Mouse (Mus musculus) lung, embryonic 16.5 days (tissue): ENCODE data around the gene Mafb. TPM values are rescaled to one million over a fixed set of nuclear protein-coding genes. Genes with fewer than 3 reads are reported as not detected.

Source experiments
- ATAC-seq: fragments of 200-750 bp; cut with Nextera tagmentation; 2 replicates; pipeline ENCODE4 v1.8.0; 2017; ENCODE audit warnings: low read depth, mild to moderate bottlenecking, moderate library complexity
- H3K27ac ChIP-seq: fragments of 300-500 bp; sonication (generic); 2 replicates; pipeline ENCODE4 v1.5.1; 2014; ENCODE audit warnings: mild to moderate bottlenecking, control low read depth, low read length
- H3K27me3 ChIP-seq: fragments of 300-500 bp; sonication (generic); 2 replicates; pipeline ENCODE4 v1.6.1; 2014; ENCODE audit warnings: low read depth, low read length, mixed read lengths; ENCODE audit not compliant: control insufficient read depth, insufficient read depth
- H3K36me3 ChIP-seq: fragments of 300-500 bp; sonication (generic); 2 replicates; pipeline ENCODE4 v1.6.1; 2014; ENCODE audit warnings: low read length; ENCODE audit not compliant: control insufficient read depth, insufficient read depth
- H3K4me1 ChIP-seq: fragments of 300-500 bp; sonication (generic); replicated peaks from 2 replicates; pipeline ENCODE4 v1.6.1; 2014; ENCODE audit warnings: low read length, mixed read lengths; ENCODE audit not compliant: control insufficient read depth, insufficient read depth
- H3K4me2 ChIP-seq: fragments of 300-500 bp; sonication (generic); 2 replicates; pipeline ENCODE4 v1.6.1; 2014; ENCODE audit warnings: low read depth, low read length, control low read depth
- H3K4me3 ChIP-seq: fragments of 300-500 bp; sonication (generic); 2 replicates; pipeline ENCODE4 v1.5.1; 2014; ENCODE audit warnings: mild to moderate bottlenecking, low read length, control low read depth
- H3K9ac ChIP-seq: fragments of 300-500 bp; sonication (generic); 2 replicates; pipeline ENCODE4 v1.6.1; 2014; ENCODE audit warnings: low read length, control low read depth
- H3K9me3 ChIP-seq: fragments of 300-500 bp; sonication (generic); 2 replicates; pipeline ENCODE4 v1.6.1; 2016; ENCODE audit warnings: low read length; ENCODE audit not compliant: control insufficient read depth
- WGBS: fragments of 180-500 bp; shearing (Covaris S2); extraction: QIAGEN DNeasy Blood & Tissue Kit; methylation state at CpG from one replicate; pipeline ENCODE4 v1.1.7; 2014; 5-methylcytosine and 5-hydroxymethylcytosine counted together
- polyA plus RNA-seq: library from polyadenylated mRNA; unstranded; fragments of >200 nt; fragmentation: Nextera tagmentation; extraction: Ambion mirVana; gene quantifications from 2 replicates; pipeline ENCODE4 v1.2.1, GENCODE M21; 2015

Mafb gene
- 2.6 and 2.9 TPM in 2 replicates for polyA plus RNA-seq

GRCm38 (mm10) chr2:160366980-160367338 is at the start of gene Mafb:
Gene Mafb (minus strand): TSS chr2:160367065.
- peaks cover 76% of the 10 kb centered on the region for H3K27me3 ChIP-seq
- H3K36me3 ChIP-seq: no peaks in the 10 kb centered on the region
- H3K4me2 ChIP-seq: peak within 1 kb of the TSS; percentile 96
- H3K4me1 ChIP-seq: peaks cover 24% of the 10 kb centered on the region
- H3K9me3 ChIP-seq: no peaks in the 10 kb centered on the region
- WGBS: 1% methylated on average over 36 of the region's 37 CpGs
- peak within 1 kb of the TSS; percentile 53 for H3K4me3 ChIP-seq
- ATAC-seq: peak; percentile 94
- peak within 1 kb of the TSS; percentile 53 for H3K27ac ChIP-seq
- H3K9ac ChIP-seq: peak within 1 kb of the TSS; percentile 64

GRCm38 (mm10) chr2:160415161-160415560 is 48.3 kb upstream of the Mafb start:
- Histone ChIP-seq H3K27ac (no peak overlapping the region), H3K36me3 (no peaks in the 10 kb centered on the region), H3K4me1 (no peaks in the 10 kb centered on the region), H3K9me3 (peaks cover 4% of the 10 kb centered on the region), H3K27me3 (no peaks in the 10 kb centered on the region), H3K4me2 (no peak overlapping the region), H3K9ac (no peak overlapping the region), H3K4me3 (no peak overlapping the region)
- no peak for ATAC-seq
- WGBS: 87% methylated on average over 8 of the region's 8 CpGs

GRCm38 (mm10) chr2:160414736-160415135 is 47.9 kb upstream of the Mafb start:
- Histone ChIP-seq H3K4me3 (no peak overlapping the region), H3K4me2 (no peak overlapping the region), H3K27ac (no peak overlapping the region), H3K36me3 (no peaks in the 10 kb centered on the region), H3K9ac (no peak overlapping the region), H3K4me1 (no peaks in the 10 kb centered on the region), H3K27me3 (no peaks in the 10 kb centered on the region), H3K9me3 (peaks cover 4% of the 10 kb centered on the region)
- no peak for ATAC-seq
- 78% methylated on average over 11 of the region's 11 CpGs for WGBS

GRCm38 (mm10) chr2:160413982-160414381 is 47.1 kb upstream of the Mafb start:
- H3K4me2 ChIP-seq: no peak overlapping the region
- no peak overlapping the region for H3K4me3 ChIP-seq
- ATAC-seq: no peak
- no peak overlapping the region for H3K27ac ChIP-seq
- WGBS: 89% methylated on average over 5 of the region's 5 CpGs
- H3K9ac ChIP-seq: no peak overlapping the region
- peaks cover 4% of the 10 kb centered on the region for H3K9me3 ChIP-seq
- H3K4me1 ChIP-seq: no peaks in the 10 kb centered on the region
- no peaks in the 10 kb centered on the region for H3K36me3 ChIP-seq
- H3K27me3 ChIP-seq: no peaks in the 10 kb centered on the region

- WGBS: 51% methylated on average over 12 of the region's 12 CpGs
- no peak overlapping the region for H3K4me2 ChIP-seq
- no peaks in the 10 kb centered on the region for H3K4me1 ChIP-seq
- H3K36me3 ChIP-seq: no peaks in the 10 kb centered on the region
- no peak for ATAC-seq
- H3K27ac ChIP-seq: no peak overlapping the region
- H3K27me3 ChIP-seq: no peaks in the 10 kb centered on the region
- no peak overlapping the region for H3K4me3 ChIP-seq
- no peak overlapping the region for H3K9ac ChIP-seq
- H3K9me3 ChIP-seq: peaks cover 4% of the 10 kb centered on the region
Observed at GRCm38 (mm10) chr2:160413055-160413454, 46.2 kb upstream of the Mafb start.

GRCm38 (mm10) chr2:160411431-160411830 is 44.6 kb upstream of the Mafb start:
- peaks cover 4% of the 10 kb centered on the region for H3K9me3 ChIP-seq
- no peak overlapping the region for H3K9ac ChIP-seq
- no peak overlapping the region for H3K4me2 ChIP-seq
- H3K36me3 ChIP-seq: no peaks in the 10 kb centered on the region
- no peaks in the 10 kb centered on the region for H3K27me3 ChIP-seq
- no peaks in the 10 kb centered on the region for H3K4me1 ChIP-seq
- WGBS: 61% methylated on average over 7 of the region's 7 CpGs
- no peak overlapping the region for H3K27ac ChIP-seq
- ATAC-seq: no peak
- H3K4me3 ChIP-seq: no peak overlapping the region

GRCm38 (mm10) chr2:160407720-160408119 is 40.9 kb upstream of the Mafb start:
- Histone ChIP-seq H3K27me3 (no peaks in the 10 kb centered on the region), H3K36me3 (no peaks in the 10 kb centered on the region), H3K4me2 (no peak overlapping the region), H3K4me1 (no peaks in the 10 kb centered on the region), H3K27ac (no peak overlapping the region), H3K9ac (no peak overlapping the region), H3K9me3 (no peaks in the 10 kb centered on the region), H3K4me3 (no peak overlapping the region)
- 76% methylated on average over 3 of the region's 3 CpGs for WGBS
- ATAC-seq: no peak

GRCm38 (mm10) chr2:160397747-160398146 is 30.9 kb upstream of the Mafb start:
- H3K4me1 ChIP-seq: no peaks in the 10 kb centered on the region
- no peak overlapping the region for H3K4me2 ChIP-seq
- ATAC-seq: no peak
- H3K27me3 ChIP-seq: no peaks in the 10 kb centered on the region
- H3K36me3 ChIP-seq: no peaks in the 10 kb centered on the region
- WGBS: 79% methylated on average over 12 of the region's 12 CpGs
- H3K27ac ChIP-seq: no peak overlapping the region
- no peak overlapping the region for H3K9ac ChIP-seq
- no peak overlapping the region for H3K4me3 ChIP-seq
- H3K9me3 ChIP-seq: no peaks in the 10 kb centered on the region

GRCm38 (mm10) chr2:160394735-160395134 is 27.9 kb upstream of the Mafb start:
- H3K27ac ChIP-seq: no peak overlapping the region
- no peak for ATAC-seq
- WGBS: 66% methylated on average over 7 of the region's 7 CpGs
- H3K36me3 ChIP-seq: no peaks in the 10 kb centered on the region
- no peak overlapping the region for H3K4me2 ChIP-seq
- H3K9me3 ChIP-seq: no peaks in the 10 kb centered on the region
- H3K27me3 ChIP-seq: peaks cover 2% of the 10 kb centered on the region; the same call in 1 of the 2 replicates
- no peak overlapping the region for H3K9ac ChIP-seq
- H3K4me1 ChIP-seq: no peaks in the 10 kb centered on the region
- no peak overlapping the region for H3K4me3 ChIP-seq

GRCm38 (mm10) chr2:160392648-160393047 is 25.8 kb upstream of the Mafb start:
- Histone ChIP-seq H3K36me3 (no peaks in the 10 kb centered on the region), H3K4me2 (no peak overlapping the region), H3K4me3 (no peak overlapping the region), H3K9me3 (no peaks in the 10 kb centered on the region), H3K27me3 (peaks cover 2% of the 10 kb centered on the region; the same call in 1 of the 2 replicates), H3K4me1 (no peaks in the 10 kb centered on the region), H3K9ac (no peak overlapping the region), H3K27ac (no peak overlapping the region)
- WGBS: 49% methylated on average over 3 of the region's 3 CpGs
- ATAC-seq: no peak
